In the genomic region with DNA sequence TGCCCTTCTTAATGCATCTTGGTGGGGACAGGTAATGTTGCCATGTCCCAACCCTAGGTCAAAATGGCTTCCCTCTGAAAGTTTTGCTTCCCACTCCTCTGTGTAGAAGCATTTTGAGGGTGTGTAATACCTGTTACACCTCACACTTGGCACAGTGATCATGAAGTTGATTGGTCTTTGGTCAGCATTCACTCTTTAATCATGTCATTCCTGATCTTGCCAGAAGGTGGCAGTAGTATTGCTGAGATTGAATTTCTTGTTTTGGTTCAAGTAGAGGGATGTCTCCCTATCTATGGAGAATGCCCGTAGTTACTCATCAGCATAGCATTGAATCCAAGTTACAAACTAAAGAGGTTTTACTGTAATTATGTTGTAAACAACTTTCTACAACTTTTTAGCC, we compare ENCODE assay signal across 9 mouse cellular contexts.
A peak's percentile ranks its signal among the peaks of the same experiment; 100 is the strongest.
DNase-seq lines count a peak whose midpoint lies in the region; ATAC-seq and TF ChIP-seq lines count a peak whose summit lies in the region.
"Had no signal": no experiment of that assay in that cellular context is flagged by ENCODE, and none has a peak within 500 bp of the region (broad histone marks: within the 10 kb centered on the region; RNA-seq: fewer than 3 reads in every experiment).

No protein-coding gene starts in this region.

- H3K4me2 ChIP-seq in heart, embryonic 12.5 days = no peak overlapping the region
- H3K4me2 ChIP-seq in midbrain, embryonic 16.5 days (ENCODE audit: low read length) = no peak overlapping the region
- H3K4me2 ChIP-seq: limb, embryonic 15.5 days had no signal

- H3K27me3 ChIP-seq in heart, embryonic 12.5 days (replicated peaks) = no peaks in the 10 kb centered on the region
- H3K27me3 ChIP-seq in thymus, adult 2 months (ENCODE audit: control insufficient read depth, insufficient read depth, low read length) = no peaks in the 10 kb centered on the region
- H3K27me3 ChIP-seq in midbrain, embryonic 16.5 days (ENCODE audit: control insufficient read depth, insufficient read depth, low read depth, low read length) = no peaks in the 10 kb centered on the region
- H3K27me3 ChIP-seq: limb, embryonic 15.5 days had no signal

- no peaks in the 10 kb centered on the region for H3K9me3 ChIP-seq in heart, embryonic 12.5 days (replicated peaks)
- no peaks in the 10 kb centered on the region for H3K9me3 ChIP-seq in midbrain, embryonic 16.5 days (replicated peaks; ENCODE audit: control insufficient read depth, low read length, poor library complexity, severe bottlenecking)
- H3K9me3 ChIP-seq: limb, embryonic 15.5 days had no signal

- TF ChIP-seq POLR2A in thymus, adult 2 months (IDR thresholded peaks at IDR 0.05; ENCODE audit: control insufficient read depth, extremely low read depth, insufficient read depth, low read length, poor library complexity) = no peak

- no peak overlapping the region for H3K9ac ChIP-seq in heart, embryonic 12.5 days
- no peak overlapping the region for H3K9ac ChIP-seq in midbrain, embryonic 16.5 days (ENCODE audit: low read depth, low read length)
- H3K9ac ChIP-seq: limb, embryonic 15.5 days had no signal

- ATAC-seq in heart, embryonic 12.5 days (ENCODE audit: insufficient number of reproducible peaks, low FRiP score) = no peak
- peak; percentile 32; the same call in 1 of the 2 replicates for ATAC-seq in midbrain, embryonic 16.5 days
- ATAC-seq in activated CD4-positive, CD25-positive, alpha-beta regulatory T cell, adult 4 months = no peak

- no peak for TF ChIP-seq CTCF in thymus, adult 2 months (IDR thresholded peaks at IDR 0.05; ENCODE audit: borderline replicate concordance, control insufficient read depth, extremely low read depth, insufficient read depth, low read length, poor library complexity)

- WGBS in heart, embryonic 12.5 days = 12% methylated on average over 1 of the region's 1 CpGs
- WGBS in thymus, adult 2 months = 8% methylated on average over 1 of the region's 1 CpGs
- 11% methylated on average over 1 of the region's 1 CpGs for WGBS in midbrain, embryonic 16.5 days

- peaks cover 12% of the 10 kb centered on the region for H3K4me1 ChIP-seq in heart, embryonic 12.5 days (replicated peaks)
- no peaks in the 10 kb centered on the region for H3K4me1 ChIP-seq in thymus, adult 2 months (replicated peaks; ENCODE audit: control insufficient read depth, insufficient read depth, low read length)
- H3K4me1 ChIP-seq in midbrain, embryonic 16.5 days (ENCODE audit: control insufficient read depth, insufficient read depth, low read length) = no peaks in the 10 kb centered on the region
- H3K4me1 ChIP-seq: limb, embryonic 15.5 days had no signal

- peak; percentile 48 for DNase-seq in heart, adult 8-10 months (ENCODE audit: low spot score)
- peak; percentile 2 for DNase-seq in thymus, adult 2 months
- no peak for DNase-seq in thymus, postnatal 4 days
- peak; percentile 62 to 79 for DNase-seq in cerebellum, postnatal 10 days
- peak; percentile 61 for DNase-seq in induced T-regulatory cell, adult 2 months (ENCODE audit: low read depth)

- no peak overlapping the region for H3K27ac ChIP-seq in heart, embryonic 12.5 days (ENCODE audit: poor library complexity, severe bottlenecking)
- no peak overlapping the region for H3K27ac ChIP-seq in thymus, adult 2 months (ENCODE audit: control insufficient read depth, insufficient read depth, low read length)
- H3K27ac ChIP-seq in midbrain, embryonic 16.5 days (ENCODE audit: low read length) = no peak overlapping the region
- H3K27ac ChIP-seq: limb, embryonic 15.5 days had no signal

- H3K4me3 ChIP-seq in heart, embryonic 12.5 days = no peak overlapping the region
- H3K4me3 ChIP-seq in thymus, adult 2 months (ENCODE audit: control insufficient read depth, insufficient read depth, low read length) = no peak overlapping the region
- no peak overlapping the region for H3K4me3 ChIP-seq in midbrain, embryonic 16.5 days (ENCODE audit: low read depth, low read length)
- H3K4me3 ChIP-seq: limb, embryonic 15.5 days had no signal

- no peaks in the 10 kb centered on the region for H3K36me3 ChIP-seq in heart, embryonic 12.5 days
- H3K36me3 ChIP-seq in thymus, adult 2 months (ENCODE audit: control insufficient read depth, insufficient read depth, low read length) = no peaks in the 10 kb centered on the region
- H3K36me3 ChIP-seq in midbrain, embryonic 16.5 days (ENCODE audit: control insufficient read depth, insufficient read depth, low read length) = no peaks in the 10 kb centered on the region
- H3K36me3 ChIP-seq: limb, embryonic 15.5 days had no signal
